Mouse (Mus musculus) brain, embryonic 14.5 days (tissue): ENCODE data around the gene Faiml.

Experiments used
- CTCF ChIP-seq: fragments of 200-500 bp; IDR thresholded peaks from 2 replicates; pipeline ENCODE4 v1.5.1; 2012; ENCODE audit warnings: inconsistent platforms, mild to moderate bottlenecking, moderate library complexity, borderline replicate concordance; ENCODE audit not compliant: insufficient read depth, insufficient read length; ENCODE audit errors: extremely low read depth
- POLR2A ChIP-seq: fragments of 200-500 bp; IDR thresholded peaks from 2 replicates; pipeline ENCODE4 v1.6.1; 2012; ENCODE audit warnings: mild to moderate bottlenecking, inconsistent platforms, borderline replicate concordance; ENCODE audit not compliant: poor library complexity, insufficient read depth, insufficient read length, severe bottlenecking; ENCODE audit errors: extremely low read depth

- TF ChIP-seq CTCF (no peak), POLR2A (no peak)
Observed at GRCm38 (mm10) chr9:99229450-99229849, 7.6 kb downstream of the Faiml start.
